Mouse (Mus musculus) left cerebral cortex, postnatal 4 days (tissue): ENCODE measurements around the gene I0C0044D17Rik. TPM values are rescaled to one million over a fixed set of nuclear protein-coding genes. Genes with fewer than 3 reads are reported as not detected.
"Not testable (repeated sequence)": the region's sequence is repeated elsewhere in the genome, so short reads cannot be mapped to it uniquely, and the experiment has no call there.

Experiments used
- DNase-seq: peaks from one replicate; pipeline ENCODE4 v3.0.0-alpha.2; 2022
- intact Hi-C: fragments of 180-260 bp; cut with DNase I; formaldehyde crosslinking; loops from one replicate; pipeline ENCODE4 v1.15.1; 2025
- total RNA-seq, 2 experiments: library from RNA; stranded (reverse); gene quantifications; 2 replicates each; pipeline ENCODE4 v1.2.3; 2021

The I0C0044D17Rik gene
- total RNA-seq, result not detected

DNA sequence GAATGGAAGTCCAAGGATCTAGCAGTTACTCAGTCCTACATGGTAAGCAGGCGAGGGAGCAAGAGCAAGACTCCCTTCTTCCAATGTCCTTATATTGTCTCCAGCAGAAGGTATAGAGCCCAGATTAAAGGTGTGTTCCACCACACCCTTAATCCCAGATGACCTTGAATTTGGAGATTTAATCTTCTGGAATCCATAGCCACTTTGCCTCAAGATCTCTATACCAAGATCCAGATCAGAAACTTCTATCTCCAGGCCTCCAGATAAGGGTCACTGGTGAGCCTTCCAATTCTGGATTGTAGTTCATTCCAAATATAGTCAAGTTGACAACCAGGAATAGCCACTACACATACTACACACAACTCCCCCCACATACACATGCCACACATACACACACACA lies at the start of gene I0C0044D17Rik:
Gene I0C0044D17Rik (minus strand): TSS at position 101 of the 400 bp plus-strand sequence.
- intact Hi-C loops, DNase-seq: not testable (repeated sequence)

GRCm38 (mm10) chr4:98865386-98866237 lies 42.0 kb upstream of the I0C0044D17Rik start:
- intact Hi-C loops, result no loop called here
- DNase-seq, result peak; percentile 22

DNA sequence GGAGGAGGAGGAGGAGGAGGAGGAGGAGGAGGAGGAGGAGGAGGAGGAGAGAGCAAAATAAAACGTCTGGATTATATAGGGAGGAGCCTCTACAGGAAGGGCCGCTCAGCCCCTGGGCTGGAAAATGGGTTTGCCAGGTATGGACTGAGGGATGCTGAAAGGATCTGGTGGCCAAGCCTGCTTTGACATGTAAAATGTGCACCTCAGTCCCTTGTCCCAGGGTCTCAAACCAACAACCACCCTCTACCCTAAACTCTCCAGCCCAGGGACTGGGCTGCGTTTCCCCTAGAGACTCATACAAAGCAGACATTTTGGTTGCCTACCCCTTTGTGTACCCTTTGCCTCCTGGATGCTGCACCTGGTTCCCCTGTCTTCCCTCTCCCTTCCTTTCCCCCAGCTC lies 40.9 kb upstream of the I0C0044D17Rik start:
- no peak for DNase-seq
- intact Hi-C loops, result no loop called here

- no peak for DNase-seq
- intact Hi-C loops, result no loop called here
These were observed 40.5 kb upstream of the I0C0044D17Rik start for GRCm38 (mm10) chr4:98864094-98864493.

DNA sequence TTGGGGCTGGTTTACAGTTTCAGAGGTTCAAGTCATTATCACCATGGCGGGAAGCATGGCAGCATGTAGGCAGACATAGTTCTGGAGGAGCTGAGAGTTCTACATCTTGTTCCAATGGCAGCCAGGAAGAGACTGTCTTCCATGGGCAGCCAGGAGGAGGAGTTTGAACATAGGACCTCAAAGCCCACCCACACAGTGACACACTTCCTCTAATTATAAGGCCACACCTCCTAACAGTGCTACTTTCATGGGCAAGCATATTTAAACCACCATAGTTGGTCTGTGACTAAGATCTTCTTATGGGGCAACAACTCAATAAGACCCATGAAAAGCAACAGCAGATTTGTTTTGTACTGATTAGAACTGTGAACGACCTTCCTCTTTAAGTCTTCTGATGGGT lies 39.8 kb upstream of the I0C0044D17Rik start:
- intact Hi-C loops, result no loop called here
- no peak for DNase-seq

- DNase-seq, result no peak
- intact Hi-C loops, result no loop called here
These were observed 34.7 kb upstream of the I0C0044D17Rik start for GRCm38 (mm10) chr4:98858151-98858855.

DNA sequence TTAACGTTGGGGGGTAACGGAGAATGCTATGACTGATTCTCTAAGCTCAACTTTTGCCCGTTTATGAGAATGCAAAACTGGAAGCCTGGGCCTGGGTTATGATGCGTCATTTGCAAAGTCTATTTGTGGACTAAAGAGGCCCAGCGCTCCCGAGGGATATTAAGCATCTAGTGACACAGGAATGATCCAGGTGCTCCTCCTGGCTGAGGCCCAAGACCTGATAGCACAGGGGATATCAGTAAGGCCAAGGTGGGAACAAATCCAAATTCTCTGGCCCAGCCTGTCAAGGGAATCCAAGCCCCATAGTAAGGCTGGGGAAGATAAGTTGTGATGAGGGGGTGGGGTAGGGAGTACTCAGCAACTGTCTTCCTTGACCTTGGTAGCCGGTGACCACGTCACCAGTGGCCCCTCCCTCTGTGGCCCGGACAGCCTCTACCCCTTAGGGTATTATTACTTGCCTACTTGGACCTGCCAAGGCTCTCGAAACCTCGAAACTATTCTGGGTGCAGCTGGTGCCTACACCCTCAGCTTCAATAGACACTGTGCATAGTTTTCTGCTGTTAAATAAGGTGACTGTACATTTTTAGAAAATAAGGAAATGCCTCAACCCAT lies 33.5 kb upstream of the I0C0044D17Rik start:
- intact Hi-C loops, result no loop called here
- peak; percentile 13 for DNase-seq

- DNase-seq, result no peak
- intact Hi-C loops, result no loop called here
These were observed 30.3 kb upstream of the I0C0044D17Rik start for GRCm38 (mm10) chr4:98853926-98854325.

- DNase-seq, intact Hi-C loops: not testable (repeated sequence)
These were observed 26.8 kb upstream of the I0C0044D17Rik start for GRCm38 (mm10) chr4:98850485-98850884.

DNA sequence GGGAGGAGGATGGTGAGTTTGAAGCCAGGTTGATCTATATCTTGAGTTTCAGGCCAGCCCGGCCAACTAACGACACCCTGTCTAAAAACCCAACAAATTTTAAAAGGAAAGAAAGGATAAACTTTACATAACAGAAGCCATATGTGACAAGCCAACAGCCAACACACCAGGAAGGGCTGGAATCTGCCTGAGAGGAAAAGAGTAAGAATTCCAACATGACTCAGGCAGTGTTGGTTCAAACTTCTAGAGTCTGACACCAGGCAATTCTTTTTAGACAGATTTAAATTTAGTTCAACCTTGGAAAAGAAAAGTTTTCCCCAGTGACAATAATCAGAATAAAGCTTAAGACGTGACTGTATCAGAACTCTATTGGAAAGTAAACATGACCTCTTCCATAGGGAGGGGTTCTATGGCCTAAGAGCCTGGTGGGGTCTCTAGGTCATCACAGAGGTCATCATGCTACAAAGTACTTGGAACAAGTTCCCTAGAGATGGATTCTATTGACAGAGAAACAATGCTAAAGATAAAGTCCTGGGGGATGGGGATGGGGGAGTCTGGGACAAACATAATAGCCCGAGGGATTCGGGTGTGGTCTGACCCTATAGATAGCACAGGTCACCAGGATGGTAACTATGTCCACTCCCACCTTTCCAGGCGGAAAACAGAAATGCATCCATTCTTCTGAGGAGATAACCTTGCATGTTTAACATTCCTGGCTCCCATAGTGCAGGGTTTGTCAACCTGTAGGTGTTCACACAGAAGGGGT lies 23.7 kb upstream of the I0C0044D17Rik start:
- DNase-seq, result no peak
- intact Hi-C loops, result no loop called here

- intact Hi-C loops, result no loop called here
- no peak for DNase-seq
These were observed 22.8 kb upstream of the I0C0044D17Rik start for GRCm38 (mm10) chr4:98846396-98846795.

DNA sequence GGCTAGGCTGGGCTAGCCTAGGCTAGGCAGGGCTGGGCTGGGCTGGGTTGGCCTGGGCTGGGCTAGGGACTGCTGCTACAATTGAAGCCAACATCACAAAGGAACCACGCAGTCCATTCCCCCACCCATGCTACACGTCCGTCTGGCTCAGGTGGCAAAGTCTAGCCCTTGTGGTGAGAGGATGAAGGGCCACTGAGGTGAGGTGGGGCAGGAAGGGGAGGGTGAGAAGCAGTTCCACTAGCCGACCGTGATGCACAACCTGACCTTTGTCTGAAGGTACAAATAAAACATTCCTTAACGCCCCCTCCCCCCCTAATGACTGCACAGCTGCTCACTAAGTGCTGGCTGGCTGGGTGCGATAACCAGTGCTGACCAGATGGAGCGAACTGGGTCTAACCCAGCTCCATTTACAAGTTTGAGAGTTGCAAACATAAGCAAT lies 22.1 kb upstream of the I0C0044D17Rik start:
- no peak for DNase-seq
- intact Hi-C loops, result no loop called here

- DNase-seq, result no peak
- intact Hi-C loops, result no loop called here
These were observed 21.6 kb upstream of the I0C0044D17Rik start for GRCm38 (mm10) chr4:98845201-98845600.

- DNase-seq, result no peak
These were observed 20.4 kb upstream of the I0C0044D17Rik start for GRCm38 (mm10) chr4:98843906-98844597.

GRCm38 (mm10) chr4:98841251-98841650 lies 17.6 kb upstream of the I0C0044D17Rik start:
- intact Hi-C loops, DNase-seq: not testable (repeated sequence)

More at GRCm38 (mm10) chr4:98843906-98844597, 20.4 kb upstream of the I0C0044D17Rik start:
- intact Hi-C loops, result no loop called here

- intact Hi-C loops, result no loop called here
- DNase-seq, result no peak
These were observed 16.9 kb upstream of the I0C0044D17Rik start for GRCm38 (mm10) chr4:98840526-98840925.

DNA sequence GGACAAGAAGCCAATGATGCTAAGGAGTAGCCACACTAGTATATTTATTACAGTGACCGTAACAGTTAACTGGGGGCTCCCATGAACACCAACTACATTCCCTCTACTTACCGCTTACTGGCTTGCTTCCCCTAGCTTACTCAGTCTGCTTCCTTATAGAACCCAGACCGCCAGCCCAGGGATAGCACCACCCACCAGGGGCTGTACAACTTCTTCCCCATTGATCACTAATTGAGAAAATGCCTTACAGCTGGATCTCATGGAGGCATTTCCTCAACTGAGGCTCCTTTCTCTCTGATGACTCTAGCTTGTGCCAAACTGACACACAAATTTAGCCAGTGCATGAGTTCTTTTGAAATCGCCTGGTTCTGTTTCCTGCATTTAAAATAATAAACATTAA lies 15.3 kb upstream of the I0C0044D17Rik start:
- no peak for DNase-seq
- intact Hi-C loops, result no loop called here

DNA sequence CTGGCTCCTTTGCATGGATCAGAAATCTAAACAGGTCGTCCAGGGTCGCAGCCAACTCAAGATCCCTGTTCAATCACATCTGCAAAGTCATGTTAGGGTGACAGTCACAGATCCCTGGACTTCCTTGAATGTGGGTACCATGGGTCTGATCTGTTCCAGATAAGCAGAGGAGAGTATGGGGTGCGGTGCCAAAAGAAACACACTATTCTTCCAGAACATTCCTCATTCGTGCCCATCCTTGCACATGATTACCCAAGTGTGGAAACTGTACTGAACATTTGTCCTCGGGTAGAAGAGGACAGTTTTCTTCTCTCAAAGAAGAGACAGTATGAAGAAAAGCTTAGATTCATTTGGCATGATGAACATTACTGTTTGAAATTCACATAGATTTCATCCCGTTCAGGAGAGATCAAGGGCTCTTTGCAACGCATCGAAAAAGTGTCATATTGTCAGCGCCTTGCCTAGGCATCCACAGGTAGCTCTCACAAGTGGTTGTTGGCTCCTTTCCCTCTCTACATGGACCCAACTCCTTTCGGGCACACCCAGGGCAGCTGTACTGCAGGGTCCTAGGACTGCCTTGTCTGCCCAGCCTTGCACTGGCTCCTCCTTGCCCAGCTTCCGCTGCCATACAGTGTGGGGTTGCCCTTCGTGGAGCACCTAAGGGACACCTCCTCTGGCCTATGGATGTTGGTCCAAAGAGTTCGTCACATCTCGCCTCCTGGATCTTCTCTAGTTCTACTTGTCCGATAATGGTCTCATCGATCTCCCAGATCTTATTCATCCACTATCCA lies 14.3 kb upstream of the I0C0044D17Rik start:
- intact Hi-C loops, result no loop called here
- no peak for DNase-seq

DNA sequence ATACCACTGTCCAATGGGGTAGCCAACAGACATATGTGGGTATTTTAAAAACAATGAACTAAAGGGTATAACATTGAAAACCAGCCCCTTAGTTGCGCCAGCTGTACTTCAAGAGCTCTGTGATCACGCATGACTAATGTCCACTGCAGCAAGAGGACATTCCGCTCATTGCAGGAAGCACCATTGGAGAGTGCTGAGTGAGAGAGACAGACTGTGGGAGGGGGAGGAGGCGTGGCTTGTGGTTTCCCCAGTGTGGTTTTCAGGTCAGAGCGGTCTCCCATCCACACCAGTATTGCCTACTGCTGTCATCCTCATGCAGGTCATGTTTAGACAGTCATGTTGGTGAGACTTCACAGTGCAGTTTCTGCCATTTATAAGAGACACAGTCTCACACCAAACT lies 12.9 kb upstream of the I0C0044D17Rik start:
- intact Hi-C loops, result no loop called here
- DNase-seq, result no peak
